Mouse (Mus musculus): Measurements from ENCODE around the gene Mdfic. TPM values are rescaled to one million over a fixed set of nuclear protein-coding genes. Genes with fewer than 3 reads are reported as not detected.

Gene Mdfic
- polyA plus RNA-seq, 1 experiment, result 2.1 TPM

DNA sequence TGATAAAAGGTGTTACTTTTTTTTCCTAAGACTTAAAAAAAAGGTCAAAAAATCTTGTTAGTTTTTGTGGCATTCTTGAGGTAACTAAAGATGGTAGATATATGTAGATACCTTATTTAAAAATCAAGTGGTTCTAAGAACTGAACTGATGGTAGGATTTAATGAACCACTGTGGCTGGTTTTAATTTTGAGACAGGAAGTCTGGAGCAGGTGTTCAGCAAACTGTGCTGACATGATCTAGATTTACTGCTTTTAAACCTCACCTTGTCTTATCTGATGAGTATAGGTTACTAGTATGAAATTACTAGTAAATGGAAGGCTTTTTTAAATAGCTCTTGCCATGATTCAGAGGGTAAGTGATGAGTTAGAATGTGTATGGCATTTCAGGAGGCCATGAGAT lies 59.7 kb downstream of the Mdfic start:
- TF ChIP-seq CTCF (IDR thresholded peaks at IDR 0.05; ENCODE audit: borderline replicate concordance, insufficient read depth, low read depth, low read length), result no peak
- no peak for TF ChIP-seq POLR2A (IDR thresholded peaks at IDR 0.05; ENCODE audit: borderline replicate concordance, insufficient read depth, low read length)

DNA sequence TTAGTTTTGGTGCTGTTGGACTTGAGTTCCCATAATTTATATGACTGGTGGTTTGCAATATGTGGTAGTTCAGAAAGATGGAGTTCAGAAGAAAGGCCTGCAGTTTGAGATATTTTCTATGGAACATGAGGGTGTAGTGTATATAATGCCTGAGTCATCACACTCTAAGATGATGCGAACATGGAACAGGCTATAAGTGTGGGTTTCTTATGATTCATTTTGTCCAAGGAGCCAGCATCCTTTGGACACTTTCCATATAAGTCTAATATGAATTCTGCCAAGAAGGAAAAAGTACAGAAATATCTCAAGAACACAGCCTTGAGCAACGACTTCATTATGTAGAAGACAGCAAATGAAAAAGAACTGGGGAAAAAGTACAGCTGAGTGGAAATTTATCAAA lies 60.2 kb downstream of the Mdfic start:
- 83% methylated on average over 2 of the region's 2 CpGs for WGBS
- H3K27me3 ChIP-seq (ENCODE audit: control insufficient read depth, insufficient read depth, low read length), result no peaks in the 10 kb centered on the region
- no peak for TF ChIP-seq POLR2A (IDR thresholded peaks at IDR 0.05; ENCODE audit: borderline replicate concordance, insufficient read depth, low read length)
- H3K4me1 ChIP-seq (ENCODE audit: control insufficient read depth, insufficient read depth, low read length), result no peaks in the 10 kb centered on the region
- no peak overlapping the region for H3K27ac ChIP-seq (ENCODE audit: insufficient read depth, low read length)
- no peak for DNase-seq
- no peak overlapping the region for H3K4me3 ChIP-seq (replicated peaks; ENCODE audit: insufficient read depth, low read depth, low read length)

More for the DNA sequence above, 59.7 kb downstream of the Mdfic start:
- Histone ChIP-seq H3K27ac (ENCODE audit: insufficient read depth, low read length) (no peak overlapping the region), H3K4me1 (ENCODE audit: control insufficient read depth, insufficient read depth, low read length) (no peaks in the 10 kb centered on the region), H3K4me3 (replicated peaks; ENCODE audit: insufficient read depth, low read depth, low read length) (no peak overlapping the region), H3K27me3 (ENCODE audit: control insufficient read depth, insufficient read depth, low read length) (no peaks in the 10 kb centered on the region)
- no peak for DNase-seq

DNA sequence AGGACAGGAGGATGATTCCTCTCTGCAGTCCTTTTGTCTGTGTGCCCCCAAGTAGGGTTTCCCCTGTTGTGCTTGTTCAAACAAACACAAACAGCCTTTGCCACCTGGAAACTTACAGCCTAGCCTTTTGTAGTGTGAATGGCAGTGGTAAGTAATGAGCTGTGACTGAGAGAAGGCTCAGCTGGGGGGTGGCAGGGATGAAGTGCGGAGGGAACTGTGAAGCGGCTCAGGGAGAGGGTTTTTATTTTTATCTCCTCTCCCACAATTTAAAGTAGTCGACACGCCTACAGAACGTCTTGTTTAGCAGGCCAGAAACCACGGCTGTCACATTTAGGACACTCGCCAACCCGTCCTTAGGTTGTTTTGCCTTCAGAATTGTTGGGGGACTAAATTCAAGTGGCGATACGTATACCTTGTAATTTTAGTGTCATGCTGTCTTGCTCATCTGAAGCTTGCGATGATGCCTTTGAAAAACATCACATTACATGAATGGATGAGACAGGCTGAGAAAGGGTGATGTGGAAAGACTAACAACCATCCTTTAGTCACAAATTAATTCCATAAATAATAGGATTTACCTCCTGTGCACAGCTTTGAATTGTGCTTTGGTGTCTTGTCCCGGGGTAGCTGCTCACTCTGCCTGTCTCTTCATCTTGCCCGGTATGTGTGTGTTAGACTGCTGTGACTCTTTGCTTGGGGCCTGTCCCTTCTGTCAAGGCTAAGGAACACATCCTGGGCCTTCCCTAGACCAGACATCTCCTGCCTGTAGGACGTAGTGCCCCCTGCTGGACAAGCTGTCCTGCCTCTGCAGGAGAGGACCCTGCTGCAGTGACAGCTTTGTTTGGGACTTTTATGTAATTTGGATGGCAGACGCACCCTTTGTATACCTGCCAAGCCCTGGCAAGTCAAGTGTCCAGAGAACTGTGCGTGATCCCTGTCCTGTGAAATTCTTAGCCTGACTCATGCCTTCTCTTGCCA lies 69.4 kb downstream of the Mdfic start:
- H3K4me1 ChIP-seq (ENCODE audit: control insufficient read depth, insufficient read depth, low read length), result 0 out of 2 replicates have a peak, but pooled peaks cover 3% of the 10 kb centered on the region
- 19% methylated on average over 16 of the region's 16 CpGs for WGBS
- DNase-seq, result peak; percentile 36 to 41
- no peak overlapping the region for H3K4me3 ChIP-seq (replicated peaks; ENCODE audit: insufficient read depth, low read depth, low read length)
- TF ChIP-seq CTCF (IDR thresholded peaks at IDR 0.05; ENCODE audit: borderline replicate concordance, insufficient read depth, low read depth, low read length), result peak; percentile 35
- TF ChIP-seq POLR2A (IDR thresholded peaks at IDR 0.05; ENCODE audit: borderline replicate concordance, insufficient read depth, low read length), result no peak
- H3K27me3 ChIP-seq (ENCODE audit: control insufficient read depth, insufficient read depth, low read length), result no peaks in the 10 kb centered on the region; the same call in 1 of the 2 replicates
- H3K27ac ChIP-seq (ENCODE audit: insufficient read depth, low read length), result no peak overlapping the region

DNA sequence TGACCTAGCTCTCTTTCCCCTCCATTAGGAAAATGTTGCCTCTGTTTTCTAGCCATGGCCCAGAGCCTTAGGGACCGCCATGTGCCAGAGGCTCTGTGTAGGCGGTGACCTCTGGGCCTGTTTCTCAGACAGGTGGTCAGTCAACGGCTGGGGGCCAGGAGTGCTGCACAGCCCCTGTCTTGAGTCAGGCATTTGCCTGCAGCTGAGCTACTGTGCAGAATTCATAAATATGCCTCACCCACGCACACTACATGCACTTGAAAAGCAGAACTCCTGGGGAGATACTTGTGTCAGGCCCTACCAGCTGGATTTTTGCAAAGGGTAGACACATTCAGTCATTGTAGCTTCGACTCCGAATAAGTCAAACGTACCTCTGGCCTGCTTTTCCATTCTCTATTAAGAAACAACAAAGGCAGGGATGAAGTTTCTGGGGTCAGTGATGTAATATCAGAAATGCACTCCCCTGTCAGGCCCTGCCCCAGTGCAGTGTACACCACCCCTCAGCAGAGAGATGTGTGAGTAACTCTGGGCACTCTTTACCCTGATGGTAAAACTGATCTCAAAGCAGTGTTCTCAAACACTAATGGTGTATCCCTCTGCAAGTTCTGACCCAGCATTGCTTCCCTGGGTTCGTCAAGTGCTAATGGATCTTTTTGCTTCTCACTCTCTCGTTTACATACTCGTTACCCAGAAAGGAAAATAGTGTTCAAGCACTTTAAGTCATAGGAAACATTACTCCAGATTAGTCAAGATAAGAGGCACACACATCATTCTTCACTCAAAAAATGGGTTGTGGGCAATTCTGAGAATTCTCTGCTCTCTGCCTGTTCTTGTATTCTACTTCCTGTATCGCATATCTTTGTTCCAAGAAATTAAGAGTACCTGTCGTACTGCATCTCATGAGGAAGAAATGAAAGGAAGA lies 72.5 kb downstream of the Mdfic start:
- TF ChIP-seq CTCF (IDR thresholded peaks at IDR 0.05; ENCODE audit: borderline replicate concordance, insufficient read depth, low read depth, low read length) (no peak), POLR2A (IDR thresholded peaks at IDR 0.05; ENCODE audit: borderline replicate concordance, insufficient read depth, low read length) (no peak)
- 65% methylated on average over 12 of the region's 12 CpGs for WGBS
- Histone ChIP-seq H3K4me3 (replicated peaks; ENCODE audit: insufficient read depth, low read depth, low read length) (no peak overlapping the region), H3K27me3 (ENCODE audit: control insufficient read depth, insufficient read depth, low read length) (no peaks in the 10 kb centered on the region; the same call in 1 of the 2 replicates), H3K4me1 (ENCODE audit: control insufficient read depth, insufficient read depth, low read length) (0 out of 2 replicates have a peak, but pooled peaks cover 3% of the 10 kb centered on the region), H3K27ac (ENCODE audit: insufficient read depth, low read length) (no peak overlapping the region)
- DNase-seq, result no peak

DNA sequence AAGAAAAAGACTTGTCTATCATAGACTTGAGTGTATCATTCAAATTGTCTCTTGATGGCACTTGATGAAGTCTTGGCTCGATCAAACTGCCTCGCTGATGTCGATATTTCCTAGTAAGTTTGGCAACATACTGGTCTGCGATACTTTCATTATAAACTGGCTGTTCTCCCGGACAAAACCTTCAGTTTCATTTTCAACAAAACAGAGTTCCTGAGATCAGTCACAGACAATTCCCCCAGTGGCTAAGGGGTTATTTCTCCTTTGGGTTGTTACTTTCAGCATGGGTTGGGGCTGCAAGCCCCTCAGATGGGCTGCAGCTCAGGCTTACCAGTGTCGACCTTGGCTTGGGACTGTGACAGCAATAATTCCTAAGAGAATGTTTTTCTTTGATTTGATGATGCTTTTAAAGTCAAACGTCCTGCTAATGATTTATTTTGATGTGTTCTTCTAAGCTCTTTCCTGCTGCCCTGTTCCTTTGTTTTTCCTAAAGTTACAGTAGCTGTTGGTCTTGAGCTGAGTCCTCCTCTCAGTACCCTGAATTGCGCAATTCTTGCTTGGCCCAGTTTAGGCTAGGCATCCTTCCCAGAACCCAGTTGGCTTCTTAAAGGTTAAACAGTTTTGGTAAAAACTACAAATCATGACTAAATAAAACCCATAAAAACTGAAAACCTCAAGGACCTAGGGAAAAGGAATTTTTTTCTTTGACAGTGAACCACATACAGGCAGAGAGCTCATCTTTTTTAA lies 73.3 kb downstream of the Mdfic start:
- H3K4me1 ChIP-seq (ENCODE audit: control insufficient read depth, insufficient read depth, low read length), result 0 out of 2 replicates have a peak, but pooled peaks cover 3% of the 10 kb centered on the region
- H3K27me3 ChIP-seq (ENCODE audit: control insufficient read depth, insufficient read depth, low read length), result no peaks in the 10 kb centered on the region; the same call in 1 of the 2 replicates
- peak in 1 of 2 experiments; percentile 6 for DNase-seq
- H3K4me3 ChIP-seq (replicated peaks; ENCODE audit: insufficient read depth, low read depth, low read length), result no peak overlapping the region
- no peak overlapping the region for H3K27ac ChIP-seq (ENCODE audit: insufficient read depth, low read length)
- no peak for TF ChIP-seq CTCF (IDR thresholded peaks at IDR 0.05; ENCODE audit: borderline replicate concordance, insufficient read depth, low read depth, low read length)
- TF ChIP-seq POLR2A (IDR thresholded peaks at IDR 0.05; ENCODE audit: borderline replicate concordance, insufficient read depth, low read length), result no peak
- WGBS, result 52% methylated on average over 8 of the region's 8 CpGs

DNA sequence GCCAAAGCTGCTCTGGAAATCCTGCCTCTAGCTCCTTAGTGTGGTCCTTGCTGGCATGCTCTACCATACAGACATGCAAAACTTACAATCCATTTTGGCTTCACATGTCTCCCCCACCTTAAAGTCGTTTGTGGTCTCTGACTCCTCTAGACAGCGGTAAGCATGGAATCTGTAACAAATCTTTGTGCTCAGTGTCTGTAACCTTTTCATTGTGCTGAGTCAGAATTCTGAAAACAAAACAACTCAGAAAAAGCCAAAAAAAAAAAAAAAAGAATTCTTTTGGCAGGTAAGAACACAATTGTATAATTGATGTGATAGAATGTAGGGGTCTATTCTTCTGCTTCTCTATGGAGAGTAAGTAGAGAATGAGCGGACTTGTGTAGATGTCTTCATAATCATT lies 74.3 kb downstream of the Mdfic start:
- no peak for DNase-seq
- TF ChIP-seq CTCF (IDR thresholded peaks at IDR 0.05; ENCODE audit: borderline replicate concordance, insufficient read depth, low read depth, low read length) (no peak), POLR2A (IDR thresholded peaks at IDR 0.05; ENCODE audit: borderline replicate concordance, insufficient read depth, low read length) (no peak)
- Histone ChIP-seq H3K4me3 (replicated peaks; ENCODE audit: insufficient read depth, low read depth, low read length) (no peak overlapping the region), H3K27me3 (ENCODE audit: control insufficient read depth, insufficient read depth, low read length) (no peaks in the 10 kb centered on the region; the same call in 1 of the 2 replicates), H3K27ac (ENCODE audit: insufficient read depth, low read length) (no peak overlapping the region), H3K4me1 (ENCODE audit: control insufficient read depth, insufficient read depth, low read length) (0 out of 2 replicates have a peak, but pooled peaks cover 3% of the 10 kb centered on the region)
- WGBS, result 90% methylated on average over 3 of the region's 3 CpGs

DNA sequence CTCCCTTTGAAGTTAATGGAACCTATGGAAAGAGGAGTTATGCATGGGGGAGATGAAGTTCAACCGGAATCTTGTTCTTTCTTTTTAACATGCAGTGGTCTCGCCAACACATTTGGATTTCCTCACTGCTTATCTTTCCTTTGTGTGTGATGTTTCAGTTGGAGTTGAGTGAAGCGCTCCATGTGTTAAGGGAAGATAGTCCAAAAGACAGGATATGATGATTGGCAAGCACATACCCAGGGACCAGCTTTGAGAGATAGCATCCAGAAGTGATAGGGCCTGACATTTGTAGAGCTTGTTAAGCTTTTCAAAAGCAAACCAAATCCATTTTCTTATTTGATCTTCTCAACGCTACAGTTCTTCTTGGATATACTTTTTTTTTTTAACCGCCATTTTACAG lies 86.9 kb downstream of the Mdfic start:
- H3K27me3 ChIP-seq (ENCODE audit: control insufficient read depth, insufficient read depth, low read length), result no peaks in the 10 kb centered on the region
- H3K4me3 ChIP-seq (replicated peaks; ENCODE audit: insufficient read depth, low read depth, low read length), result no peak overlapping the region
- H3K4me1 ChIP-seq (ENCODE audit: control insufficient read depth, insufficient read depth, low read length), result no peaks in the 10 kb centered on the region
- TF ChIP-seq CTCF (IDR thresholded peaks at IDR 0.05; ENCODE audit: borderline replicate concordance, insufficient read depth, low read depth, low read length) (no peak), POLR2A (IDR thresholded peaks at IDR 0.05; ENCODE audit: borderline replicate concordance, insufficient read depth, low read length) (no peak)
- 95% methylated on average over 5 of the region's 5 CpGs for WGBS
- no peak for DNase-seq
- no peak overlapping the region for H3K27ac ChIP-seq (ENCODE audit: insufficient read depth, low read length)
